Mouse (Mus musculus) erythroblast, adult 5-6 weeks (primary cell): ENCODE measurements at regions not wholly inside any gene's neighbourhood (a gene's known extent, or its start where the extent isn't known, plus 50 kb on each side); places are given as distances from the start of the nearest gene placed in this dataset.

ENCODE experiments used
- ATAC-seq: replicated peaks from 2 replicates; pipeline ENCODE4 v1.8.0; 2016; ENCODE audit warnings: moderate number of reproducible peaks, mild to moderate bottlenecking, moderate TSS enrichment, inconsistent platforms; ENCODE audit not compliant: poor library complexity, low FRiP score, severe bottlenecking

GRCm38 (mm10) chr1:193457908-193458307 lies 87.8 kb upstream of the Camk1g start:
- ATAC-seq, result no peak

GRCm38 (mm10) chr1:193453654-193454053 lies 83.6 kb upstream of the Camk1g start:
- no peak for ATAC-seq

- ATAC-seq, result no peak
These were observed 81.5 kb upstream of the Camk1g start for GRCm38 (mm10) chr1:193451471-193452135.

GRCm38 (mm10) chr1:193450814-193451213 lies 80.7 kb upstream of the Camk1g start:
- ATAC-seq, result no peak

GRCm38 (mm10) chr1:193450201-193450600 lies 80.1 kb upstream of the Camk1g start:
- no peak for ATAC-seq

GRCm38 (mm10) chr1:193449394-193450103 lies 79.5 kb upstream of the Camk1g start:
- no peak for ATAC-seq

- no peak for ATAC-seq
These were observed 78.8 kb upstream of the Camk1g start for GRCm38 (mm10) chr1:193448793-193449393.

GRCm38 (mm10) chr1:193447647-193448046 lies 77.5 kb upstream of the Camk1g start:
- ATAC-seq, result no peak

- ATAC-seq, result no peak
These were observed 74.0 kb upstream of the Camk1g start for GRCm38 (mm10) chr1:193443964-193444676.

- ATAC-seq, result peak; percentile 64; the same call in 1 of the 2 replicates
These were observed 70.4 kb upstream of the Camk1g start for GRCm38 (mm10) chr1:193440512-193440911.

- no peak for ATAC-seq
These were observed 64.2 kb upstream of the Camk1g start for GRCm38 (mm10) chr1:193434281-193434680.

GRCm38 (mm10) chr1:193433493-193434021 lies 63.5 kb upstream of the Camk1g start:
- ATAC-seq, result no peak

- no peak for ATAC-seq
These were observed 60.1 kb upstream of the Camk1g start for GRCm38 (mm10) chr1:193430231-193430630.

GRCm38 (mm10) chr1:193423653-193424075 lies 53.6 kb upstream of the Camk1g start:
- ATAC-seq, result no peak

GRCm38 (mm10) chr1:193422886-193423285 lies 52.8 kb upstream of the Camk1g start:
- ATAC-seq, result 0 out of 2 replicates have a peak, but pooled peaks have one; percentile 41

GRCm38 (mm10) chr1:193421820-193422219 lies 51.7 kb upstream of the Camk1g start:
- ATAC-seq, result no peak

- ATAC-seq, result no peak
These were observed 51.3 kb upstream of the Camk1g start for GRCm38 (mm10) chr1:193421414-193421813.
